Mouse (Mus musculus): ENCODE measurements at regions not wholly inside any gene's neighbourhood (a gene's known extent, or its start where the extent isn't known, plus 50 kb on each side); places are given as distances from the start of the nearest gene placed in this dataset.

- no peak overlapping the region for H3K4me2 ChIP-seq (replicated peaks)
- H3K4me1 ChIP-seq (replicated peaks; ENCODE audit: control insufficient read depth, insufficient read depth, low read length) = peaks cover 4% of the 10 kb centered on the region; the same call in 1 of the 2 replicates
- DNase-seq (ENCODE audit: low spot score) (no peak), ATAC-seq (ENCODE audit: low FRiP score) (no peak)
- H3K36me3 ChIP-seq (replicated peaks; ENCODE audit: control insufficient read depth, insufficient read depth) = no peaks in the 10 kb centered on the region
- 77% methylated on average over 3 of the region's 3 CpGs for WGBS
- no peaks in the 10 kb centered on the region for H3K27me3 ChIP-seq (ENCODE audit: control insufficient read depth, insufficient read depth, low read length)
- H3K4me3 ChIP-seq (replicated peaks; ENCODE audit: low read length) = no peak overlapping the region
- no peaks in the 10 kb centered on the region for H3K9me3 ChIP-seq (ENCODE audit: control insufficient read depth, low read length)
- no peak overlapping the region for H3K9ac ChIP-seq
- no peak overlapping the region for H3K27ac ChIP-seq
Observed at GRCm38 (mm10) chr4:137146326-137146725, 97.7 kb upstream of the Zbtb40 start.

DNA sequence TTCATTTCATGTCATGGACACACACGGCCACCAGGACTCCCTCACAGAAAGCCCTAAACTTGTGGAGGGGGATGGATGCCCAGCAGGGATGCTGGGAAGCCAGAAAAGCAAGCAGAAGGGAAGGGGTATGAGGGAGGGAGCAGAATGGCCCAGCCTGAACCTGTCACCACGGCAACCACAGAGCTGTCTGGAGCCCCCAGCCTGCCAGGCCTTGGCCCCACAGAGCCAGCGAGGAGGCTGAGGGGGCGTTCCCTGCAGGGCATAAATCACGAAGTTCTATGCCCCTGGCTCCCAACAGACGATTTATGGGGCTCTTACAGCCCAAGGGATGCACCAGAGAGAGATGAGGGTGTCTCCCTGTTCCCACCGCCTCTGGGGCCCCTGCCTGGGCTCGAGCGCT is 93.7 kb upstream of the Zbtb40 start:
- 18% methylated on average over 9 of the region's 9 CpGs for WGBS
- no peaks in the 10 kb centered on the region for H3K9me3 ChIP-seq (ENCODE audit: control insufficient read depth, low read length)
- no peak overlapping the region for H3K9ac ChIP-seq
- H3K4me2 ChIP-seq (replicated peaks) = no peak overlapping the region
- H3K27me3 ChIP-seq (ENCODE audit: control insufficient read depth, insufficient read depth, low read length) = no peaks in the 10 kb centered on the region
- H3K27ac ChIP-seq = no peak overlapping the region
- no peak overlapping the region for H3K4me3 ChIP-seq (replicated peaks; ENCODE audit: low read length)
- H3K4me1 ChIP-seq (replicated peaks; ENCODE audit: control insufficient read depth, insufficient read depth, low read length) = peaks cover 4% of the 10 kb centered on the region; the same call in 1 of the 2 replicates
- DNase-seq (ENCODE audit: low spot score) (no peak), ATAC-seq (ENCODE audit: low FRiP score) (peak; percentile 75)
- no peaks in the 10 kb centered on the region for H3K36me3 ChIP-seq (replicated peaks; ENCODE audit: control insufficient read depth, insufficient read depth)

GRCm38 (mm10) chr4:137139051-137139705 is 90.6 kb upstream of the Zbtb40 start:
- H3K9me3 ChIP-seq (ENCODE audit: control insufficient read depth, low read length) = no peaks in the 10 kb centered on the region
- 88% methylated on average over 17 of the region's 17 CpGs for WGBS
- DNase-seq (ENCODE audit: low spot score) = no peak
- H3K27me3 ChIP-seq (ENCODE audit: control insufficient read depth, insufficient read depth, low read length) = no peaks in the 10 kb centered on the region
- no peak overlapping the region for H3K9ac ChIP-seq
- peaks cover 4% of the 10 kb centered on the region; the same call in 1 of the 2 replicates for H3K4me1 ChIP-seq (replicated peaks; ENCODE audit: control insufficient read depth, insufficient read depth, low read length)
- ATAC-seq (ENCODE audit: low FRiP score) = no peak
- H3K4me2 ChIP-seq (replicated peaks) = no peak overlapping the region
- H3K27ac ChIP-seq = no peak overlapping the region
- no peak overlapping the region for H3K4me3 ChIP-seq (replicated peaks; ENCODE audit: low read length)
- H3K36me3 ChIP-seq (replicated peaks; ENCODE audit: control insufficient read depth, insufficient read depth) = no peaks in the 10 kb centered on the region

DNA sequence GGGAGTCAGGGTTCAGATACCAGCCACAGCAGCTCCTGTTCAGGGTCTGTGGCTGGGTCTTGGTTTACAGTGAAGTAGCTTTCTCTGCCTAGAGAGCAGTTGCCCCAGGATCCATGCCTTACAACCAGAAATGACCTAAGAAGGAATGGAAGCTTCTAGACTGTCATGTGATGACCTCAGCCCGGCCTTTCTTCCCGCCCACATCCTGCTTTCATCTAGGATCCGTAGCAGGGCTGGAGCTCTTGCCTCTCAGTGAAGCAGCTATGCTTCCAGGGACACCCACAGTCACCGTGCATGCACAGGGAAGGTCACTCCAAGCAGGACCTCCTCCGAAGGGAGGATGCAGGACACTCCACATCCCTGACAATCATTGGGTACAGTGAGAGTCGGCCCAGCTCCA is 89.5 kb upstream of the Zbtb40 start:
- Histone ChIP-seq H3K27ac (no peak overlapping the region), H3K4me3 (replicated peaks; ENCODE audit: low read length) (no peak overlapping the region), H3K9me3 (ENCODE audit: control insufficient read depth, low read length) (no peaks in the 10 kb centered on the region), H3K4me1 (replicated peaks; ENCODE audit: control insufficient read depth, insufficient read depth, low read length) (peaks cover 4% of the 10 kb centered on the region; the same call in 1 of the 2 replicates), H3K4me2 (replicated peaks) (no peak overlapping the region), H3K36me3 (replicated peaks; ENCODE audit: control insufficient read depth, insufficient read depth) (no peaks in the 10 kb centered on the region), H3K9ac (no peak overlapping the region), H3K27me3 (ENCODE audit: control insufficient read depth, insufficient read depth, low read length) (no peaks in the 10 kb centered on the region)
- 86% methylated on average over 6 of the region's 6 CpGs for WGBS
- ATAC-seq (ENCODE audit: low FRiP score) (no peak), DNase-seq (ENCODE audit: low spot score) (no peak)

GRCm38 (mm10) chr4:137136313-137136712 is 87.7 kb upstream of the Zbtb40 start:
- H3K36me3 ChIP-seq (replicated peaks; ENCODE audit: control insufficient read depth, insufficient read depth) = no peaks in the 10 kb centered on the region
- H3K27me3 ChIP-seq (ENCODE audit: control insufficient read depth, insufficient read depth, low read length) = no peaks in the 10 kb centered on the region
- no peak overlapping the region for H3K4me2 ChIP-seq (replicated peaks)
- H3K27ac ChIP-seq = no peak overlapping the region
- no peak overlapping the region for H3K4me3 ChIP-seq (replicated peaks; ENCODE audit: low read length)
- WGBS = 87% methylated on average over 4 of the region's 4 CpGs
- no peaks in the 10 kb centered on the region for H3K4me1 ChIP-seq (replicated peaks; ENCODE audit: control insufficient read depth, insufficient read depth, low read length)
- H3K9ac ChIP-seq = no peak overlapping the region
- DNase-seq (ENCODE audit: low spot score) (no peak), ATAC-seq (ENCODE audit: low FRiP score) (no peak)
- no peaks in the 10 kb centered on the region for H3K9me3 ChIP-seq (ENCODE audit: control insufficient read depth, low read length)

DNA sequence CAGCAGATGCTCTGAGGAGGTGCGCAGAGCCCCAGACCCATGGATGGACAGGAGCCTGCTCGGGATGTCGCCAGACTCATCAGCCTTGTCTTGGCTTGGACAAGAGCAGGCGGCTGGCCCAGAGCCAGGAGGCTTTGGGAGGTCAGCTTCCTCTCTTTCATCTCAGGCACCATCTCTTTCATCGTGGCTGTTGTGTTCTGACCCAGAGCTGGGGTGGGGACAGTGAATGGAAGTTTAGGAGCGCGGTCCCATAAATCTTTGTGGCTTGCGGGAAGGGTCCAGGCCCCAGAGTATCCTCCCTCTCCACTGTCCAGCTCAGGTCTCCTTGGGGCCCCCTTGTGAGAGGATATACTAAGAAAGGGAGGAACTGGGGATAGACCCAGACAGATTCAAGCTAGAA is 87.2 kb upstream of the Zbtb40 start:
- no peaks in the 10 kb centered on the region for H3K27me3 ChIP-seq (ENCODE audit: control insufficient read depth, insufficient read depth, low read length)
- no peak overlapping the region for H3K9ac ChIP-seq
- H3K27ac ChIP-seq = no peak overlapping the region
- H3K4me1 ChIP-seq (replicated peaks; ENCODE audit: control insufficient read depth, insufficient read depth, low read length) = no peaks in the 10 kb centered on the region
- no peak overlapping the region for H3K4me3 ChIP-seq (replicated peaks; ENCODE audit: low read length)
- no peaks in the 10 kb centered on the region for H3K9me3 ChIP-seq (ENCODE audit: control insufficient read depth, low read length)
- WGBS = 51% methylated on average over 8 of the region's 8 CpGs
- no peaks in the 10 kb centered on the region for H3K36me3 ChIP-seq (replicated peaks; ENCODE audit: control insufficient read depth, insufficient read depth)
- DNase-seq (ENCODE audit: low spot score) (no peak), ATAC-seq (ENCODE audit: low FRiP score) (no peak)
- no peak overlapping the region for H3K4me2 ChIP-seq (replicated peaks)

GRCm38 (mm10) chr4:137134553-137134952 is 86.0 kb upstream of the Zbtb40 start:
- H3K27ac ChIP-seq = no peak overlapping the region
- no peak overlapping the region for H3K4me3 ChIP-seq (replicated peaks; ENCODE audit: low read length)
- no peaks in the 10 kb centered on the region for H3K27me3 ChIP-seq (ENCODE audit: control insufficient read depth, insufficient read depth, low read length)
- ATAC-seq (ENCODE audit: low FRiP score) (no peak), DNase-seq (ENCODE audit: low spot score) (no peak)
- no peaks in the 10 kb centered on the region for H3K36me3 ChIP-seq (replicated peaks; ENCODE audit: control insufficient read depth, insufficient read depth)
- no peak overlapping the region for H3K4me2 ChIP-seq (replicated peaks)
- no peak overlapping the region for H3K9ac ChIP-seq
- no peaks in the 10 kb centered on the region for H3K4me1 ChIP-seq (replicated peaks; ENCODE audit: control insufficient read depth, insufficient read depth, low read length)
- WGBS = 50% methylated on average over 5 of the region's 5 CpGs
- no peaks in the 10 kb centered on the region for H3K9me3 ChIP-seq (ENCODE audit: control insufficient read depth, low read length)

- H3K4me3 ChIP-seq (replicated peaks; ENCODE audit: low read length) = no peak overlapping the region
- WGBS = 65% methylated on average over 13 of the region's 13 CpGs
- H3K4me2 ChIP-seq (replicated peaks) = no peak overlapping the region
- no peak overlapping the region for H3K9ac ChIP-seq
- no peaks in the 10 kb centered on the region for H3K27me3 ChIP-seq (ENCODE audit: control insufficient read depth, insufficient read depth, low read length)
- H3K36me3 ChIP-seq (replicated peaks; ENCODE audit: control insufficient read depth, insufficient read depth) = no peaks in the 10 kb centered on the region
- no peaks in the 10 kb centered on the region for H3K4me1 ChIP-seq (replicated peaks; ENCODE audit: control insufficient read depth, insufficient read depth, low read length)
- DNase-seq (ENCODE audit: low spot score) (no peak), ATAC-seq (ENCODE audit: low FRiP score) (no peak)
- no peak overlapping the region for H3K27ac ChIP-seq
- no peaks in the 10 kb centered on the region for H3K9me3 ChIP-seq (ENCODE audit: control insufficient read depth, low read length)
Observed at GRCm38 (mm10) chr4:137133789-137134188, 85.2 kb upstream of the Zbtb40 start.

- ATAC-seq (ENCODE audit: low FRiP score) (no peak), DNase-seq (ENCODE audit: low spot score) (no peak)
- no peak overlapping the region for H3K4me3 ChIP-seq (replicated peaks; ENCODE audit: low read length)
- no peaks in the 10 kb centered on the region for H3K9me3 ChIP-seq (ENCODE audit: control insufficient read depth, low read length)
- 64% methylated on average over 7 of the region's 7 CpGs for WGBS
- H3K4me2 ChIP-seq (replicated peaks) = no peak overlapping the region
- H3K36me3 ChIP-seq (replicated peaks; ENCODE audit: control insufficient read depth, insufficient read depth) = no peaks in the 10 kb centered on the region
- H3K27ac ChIP-seq = no peak overlapping the region
- H3K4me1 ChIP-seq (replicated peaks; ENCODE audit: control insufficient read depth, insufficient read depth, low read length) = peaks cover 10% of the 10 kb centered on the region
- no peaks in the 10 kb centered on the region for H3K27me3 ChIP-seq (ENCODE audit: control insufficient read depth, insufficient read depth, low read length)
- no peak overlapping the region for H3K9ac ChIP-seq
Observed at GRCm38 (mm10) chr4:137130619-137131212, 82.1 kb upstream of the Zbtb40 start.
